Mouse (Mus musculus) limb, embryonic 11.5 days (tissue): Measurements from ENCODE around the gene Slc35f6. TPM values are rescaled to one million over a fixed set of nuclear protein-coding genes. Genes with fewer than 3 reads are reported as not detected.

ENCODE experiments used
- ATAC-seq: fragments of 200-750 bp; cut with Nextera tagmentation; 2 replicates; pipeline ENCODE4 v1.8.0; 2017; ENCODE audit warnings: low read depth; ENCODE audit not compliant: insufficient number of reproducible peaks, low FRiP score, low TSS enrichment
- DNase-seq: peaks from one replicate; pipeline ENCODE4 v3.0.0-alpha.2; 2015; ENCODE audit warnings: low spot score
- H3K27ac ChIP-seq: fragments of 300-500 bp; sonication (generic); replicated peaks from 2 replicates; pipeline ENCODE4 v1.5.1; 2014; ENCODE audit warnings: low read depth, mild to moderate bottlenecking, low read length
- H3K27me3 ChIP-seq: fragments of 300-500 bp; sonication (generic); 2 replicates; pipeline ENCODE4 v1.6.1; 2014; ENCODE audit warnings: mild to moderate bottlenecking, low read length, mixed read lengths; ENCODE audit not compliant: control insufficient read depth, insufficient read depth
- H3K36me3 ChIP-seq: fragments of 300-500 bp; sonication (generic); 2 replicates; pipeline ENCODE4 v1.6.1; 2014; ENCODE audit warnings: mild to moderate bottlenecking, low read length, moderate library complexity, mixed read lengths; ENCODE audit not compliant: control insufficient read depth, insufficient read depth
- H3K4me1 ChIP-seq: fragments of 300-500 bp; sonication (generic); 2 replicates; pipeline ENCODE4 v1.6.1; 2014; ENCODE audit warnings: low read length, mixed read lengths; ENCODE audit not compliant: control insufficient read depth, insufficient read depth
- H3K4me2 ChIP-seq: fragments of 300-500 bp; sonication (generic); 2 replicates; pipeline ENCODE4 v1.6.1; 2014; ENCODE audit warnings: low read depth, mild to moderate bottlenecking, moderate library complexity; ENCODE audit not compliant: severe bottlenecking
- H3K4me3 ChIP-seq: fragments of 300-500 bp; sonication (generic); 2 replicates; pipeline ENCODE4 v1.5.1; 2014; ENCODE audit warnings: low read depth, low read length
- H3K9ac ChIP-seq: fragments of 300-500 bp; sonication (generic); 2 replicates; pipeline ENCODE4 v1.6.1; 2014; ENCODE audit warnings: mild to moderate bottlenecking, low read length
- H3K9me3 ChIP-seq: fragments of 300-500 bp; sonication (generic); 2 replicates; pipeline ENCODE4 v1.6.1; 2016; ENCODE audit warnings: low read length; ENCODE audit not compliant: control insufficient read depth
- WGBS: fragments of 180-500 bp; shearing (Covaris S2); extraction: QIAGEN DNeasy Blood & Tissue Kit; methylation state at CpG from one replicate; pipeline ENCODE4 v1.1.7; 2014; 5-methylcytosine and 5-hydroxymethylcytosine counted together
- polyA plus RNA-seq: library from polyadenylated mRNA; unstranded; fragments of >200 nt; fragmentation: Nextera tagmentation; extraction: Ambion mirVana; gene quantifications from 2 replicates; pipeline ENCODE4 v1.2.1, GENCODE M21; 2014

Slc35f6 gene
- polyA plus RNA-seq, 1 experiment from 2014 or later, result 20.2 TPM

DNA sequence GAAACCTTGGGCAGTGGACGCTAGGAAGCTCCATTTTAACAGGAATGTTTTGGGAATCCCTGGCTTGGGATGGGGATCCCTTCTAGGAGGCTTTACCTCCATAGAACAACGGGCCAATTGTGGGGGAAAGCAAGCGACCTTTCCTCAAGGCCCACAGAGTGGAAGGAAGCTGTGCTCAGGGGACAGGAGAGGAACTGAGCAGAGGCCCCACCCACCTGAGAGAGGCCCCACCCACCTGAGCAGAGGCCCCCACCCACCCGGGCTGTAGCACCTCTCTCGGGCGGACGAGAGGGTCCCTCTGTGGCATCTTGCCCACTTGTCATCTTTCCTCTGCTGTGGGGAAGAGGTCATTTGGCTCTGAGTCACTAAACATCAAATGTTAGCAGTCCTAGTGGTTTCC, 10.7 kb upstream of the Slc35f6 start:
- Histone ChIP-seq H3K9me3 (no peaks in the 10 kb centered on the region), H3K27ac (no peak overlapping the region), H3K4me1 (no peaks in the 10 kb centered on the region), H3K36me3 (no peaks in the 10 kb centered on the region), H3K4me3 (no peak overlapping the region), H3K27me3 (no peaks in the 10 kb centered on the region), H3K9ac (no peak overlapping the region), H3K4me2 (no peak overlapping the region)
- DNase-seq (no peak), ATAC-seq (no peak)
- 55% methylated on average over 7 of the region's 7 CpGs for WGBS

DNA sequence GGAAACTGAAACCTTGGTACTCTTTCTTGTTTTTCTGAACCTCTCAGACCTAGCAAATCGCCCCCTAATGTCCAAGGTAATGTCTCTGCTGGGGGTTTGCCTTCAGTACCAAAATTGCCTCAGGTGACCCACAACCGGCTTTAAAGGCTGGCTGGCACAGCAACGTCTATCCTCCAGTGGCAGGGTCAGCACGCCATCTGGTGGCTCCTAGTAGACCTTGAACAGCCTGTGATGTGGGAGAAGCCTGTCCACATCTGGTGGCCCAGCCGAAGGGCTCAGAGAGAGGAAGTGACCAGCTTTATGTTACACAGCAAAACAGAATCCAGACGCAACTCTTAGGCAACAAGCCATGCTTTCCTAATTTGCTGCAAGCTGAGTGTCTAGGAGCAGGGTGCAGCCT, 9.7 kb upstream of the Slc35f6 start:
- 2% methylated on average over 6 of the region's 6 CpGs for WGBS
- Histone ChIP-seq H3K27ac (no peak overlapping the region), H3K36me3 (no peaks in the 10 kb centered on the region), H3K27me3 (no peaks in the 10 kb centered on the region), H3K4me1 (no peaks in the 10 kb centered on the region), H3K4me2 (no peak overlapping the region), H3K9me3 (no peaks in the 10 kb centered on the region), H3K9ac (no peak overlapping the region), H3K4me3 (no peak overlapping the region)
- DNase-seq, result peak; percentile 87
- no peak for ATAC-seq

DNA sequence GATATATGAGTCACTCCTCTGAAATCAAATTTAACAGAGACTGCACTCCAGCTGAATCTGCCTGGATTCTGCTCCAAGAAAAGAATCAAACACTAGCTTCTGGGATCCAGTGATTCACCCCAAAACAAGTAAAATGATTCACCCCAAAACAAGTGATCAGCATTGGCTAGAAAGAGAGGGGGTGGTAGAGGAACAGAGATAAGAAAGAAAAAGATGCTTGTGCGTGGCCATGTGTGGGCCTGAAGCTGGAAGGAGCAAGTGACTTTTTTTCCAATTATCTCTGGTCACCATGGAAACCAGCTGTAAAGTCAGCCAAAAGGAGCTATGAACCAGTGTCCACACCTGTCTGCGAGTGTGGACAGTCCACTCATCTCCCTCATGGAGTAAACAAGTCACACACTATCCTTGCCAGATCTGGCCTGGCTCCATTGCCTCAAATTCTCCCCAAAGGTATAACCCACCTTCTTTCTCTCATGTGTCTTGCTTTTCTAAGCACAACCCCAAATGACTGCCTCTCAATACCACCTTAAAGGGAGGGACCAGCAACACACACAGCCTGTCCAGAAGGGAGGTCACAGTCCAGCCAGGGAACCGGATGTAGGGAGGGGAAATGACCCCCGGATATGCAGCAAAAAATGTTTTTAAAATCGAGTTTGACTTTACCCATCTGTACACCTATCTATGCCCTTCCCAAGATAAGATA, 4.1 kb upstream of the Slc35f6 start:
- no peaks in the 10 kb centered on the region for H3K36me3 ChIP-seq
- H3K4me1 ChIP-seq, result peaks cover 8% of the 10 kb centered on the region
- no peak overlapping the region for H3K9ac ChIP-seq
- DNase-seq (no peak), ATAC-seq (no peak)
- no peak overlapping the region for H3K4me2 ChIP-seq
- no peaks in the 10 kb centered on the region for H3K9me3 ChIP-seq
- H3K27me3 ChIP-seq, result no peaks in the 10 kb centered on the region
- H3K27ac ChIP-seq, result no peak overlapping the region
- WGBS, result 66% methylated on average over 5 of the region's 5 CpGs
- H3K4me3 ChIP-seq, result no peak overlapping the region

DNA sequence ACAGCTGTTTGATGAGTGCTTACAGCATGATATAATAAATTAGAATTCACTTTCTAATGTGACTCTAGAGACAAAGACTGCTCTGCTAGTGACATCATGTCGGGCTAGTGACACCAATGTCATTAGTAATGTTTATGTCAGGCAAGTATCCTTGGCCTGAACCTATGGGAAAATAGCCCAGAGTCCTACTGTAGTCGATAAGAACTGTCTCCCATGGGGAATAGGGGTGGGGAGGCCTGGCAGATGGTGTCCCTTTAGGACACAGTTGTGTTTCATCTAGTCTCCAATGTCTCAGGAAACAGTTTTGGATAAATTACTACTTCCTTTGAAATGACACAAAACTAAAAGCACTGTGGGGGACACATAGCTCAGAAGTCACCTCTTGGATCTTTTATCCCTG, 1.7 kb upstream of the Slc35f6 start:
- peaks cover 13% of the 10 kb centered on the region for H3K4me1 ChIP-seq
- no peak overlapping the region for H3K4me3 ChIP-seq
- DNase-seq (no peak), ATAC-seq (no peak)
- no peak overlapping the region for H3K9ac ChIP-seq
- 71% methylated on average over 2 of the region's 2 CpGs for WGBS
- H3K27me3 ChIP-seq, result no peaks in the 10 kb centered on the region
- no peaks in the 10 kb centered on the region for H3K9me3 ChIP-seq
- H3K36me3 ChIP-seq, result no peaks in the 10 kb centered on the region
- H3K4me2 ChIP-seq, result no peak overlapping the region
- H3K27ac ChIP-seq, result no peak overlapping the region

DNA sequence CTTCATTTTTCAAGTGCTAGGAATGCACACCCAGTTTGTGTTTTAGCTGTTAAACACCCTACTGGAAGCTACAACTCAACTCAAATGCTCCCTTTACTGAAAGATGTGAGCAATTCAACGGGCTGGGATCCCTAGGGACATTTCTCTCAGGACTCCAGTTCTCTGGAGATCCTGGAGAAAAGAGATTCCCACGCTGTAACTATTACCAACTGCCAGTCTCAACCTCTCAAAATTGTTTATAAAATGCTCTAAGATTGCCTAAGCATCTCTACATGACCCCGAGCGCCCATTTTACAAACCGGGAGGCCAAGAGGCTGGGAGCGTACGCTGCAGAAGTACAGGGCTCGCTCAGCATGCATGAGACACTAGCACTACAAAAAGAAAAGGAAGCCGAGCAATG, 337 bp upstream of the Slc35f6 start:
- H3K36me3 ChIP-seq, result no peaks in the 10 kb centered on the region
- no peak overlapping the region; the same call in 1 of the 2 replicates for H3K27ac ChIP-seq
- 19% methylated on average over 9 of the region's 9 CpGs for WGBS
- H3K4me2 ChIP-seq, result peak overlapping the region; percentile 93
- DNase-seq (no peak), ATAC-seq (no peak)
- peak overlapping the region; percentile 72 for H3K9ac ChIP-seq
- no peaks in the 10 kb centered on the region for H3K27me3 ChIP-seq
- H3K4me1 ChIP-seq, result peaks cover 13% of the 10 kb centered on the region
- peak overlapping the region; percentile 87 for H3K4me3 ChIP-seq
- no peaks in the 10 kb centered on the region for H3K9me3 ChIP-seq

DNA sequence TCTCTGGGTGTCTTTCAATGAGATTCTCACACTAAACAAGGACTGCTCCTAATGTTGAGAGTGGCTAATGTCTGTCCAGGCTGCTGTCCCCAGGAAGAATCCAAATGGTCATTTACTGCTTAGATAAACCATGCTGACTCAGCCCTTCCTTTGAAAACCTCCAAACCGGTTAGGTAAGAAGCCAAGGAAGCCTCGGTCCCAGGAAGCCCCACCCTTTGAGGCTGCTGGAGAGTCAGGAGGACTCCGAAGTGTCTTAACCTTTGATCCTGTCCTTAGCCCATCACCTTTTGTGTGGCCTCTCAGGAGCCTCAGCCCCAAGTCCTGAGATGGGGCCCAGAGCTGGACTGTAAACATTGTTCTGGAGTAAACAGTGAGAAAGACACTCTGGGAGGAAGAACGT, 1.8 kb downstream of the Slc35f6 start:
- H3K4me2 ChIP-seq, result no peak overlapping the region
- H3K9me3 ChIP-seq, result no peaks in the 10 kb centered on the region
- H3K9ac ChIP-seq, result no peak overlapping the region
- no peaks in the 10 kb centered on the region for H3K27me3 ChIP-seq
- ATAC-seq (no peak), DNase-seq (no peak)
- WGBS, result 69% methylated on average over 4 of the region's 4 CpGs
- no peaks in the 10 kb centered on the region; the same call in 1 of the 2 replicates for H3K36me3 ChIP-seq
- H3K27ac ChIP-seq, result no peak overlapping the region
- no peak overlapping the region for H3K4me3 ChIP-seq
- peaks cover 13% of the 10 kb centered on the region for H3K4me1 ChIP-seq

DNA sequence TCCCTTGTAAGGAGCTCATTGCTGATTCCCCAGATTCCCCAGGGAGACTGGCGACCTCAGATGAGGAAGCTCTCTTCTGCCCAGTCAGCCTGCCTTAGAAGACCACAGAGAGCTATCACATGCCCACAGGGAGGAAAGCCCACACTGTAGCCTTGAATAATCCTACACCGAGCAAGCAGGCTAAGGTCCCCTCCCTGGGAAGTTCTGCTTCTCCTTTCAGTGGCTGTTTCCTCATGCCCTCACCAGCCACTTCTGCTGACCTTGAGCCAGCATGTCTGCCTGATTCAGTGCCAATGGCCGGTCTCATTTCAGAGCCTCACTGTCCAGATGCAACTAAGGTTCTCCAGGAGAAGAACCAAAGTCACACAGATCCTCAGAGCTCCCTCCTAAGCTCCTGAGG, 3.0 kb downstream of the Slc35f6 start:
- Histone ChIP-seq H3K27ac (no peak overlapping the region), H3K4me3 (no peak overlapping the region), H3K4me1 (peaks cover 13% of the 10 kb centered on the region), H3K9ac (no peak overlapping the region), H3K4me2 (no peak overlapping the region), H3K9me3 (no peaks in the 10 kb centered on the region), H3K27me3 (no peaks in the 10 kb centered on the region), H3K36me3 (no peaks in the 10 kb centered on the region; the same call in 1 of the 2 replicates)
- WGBS, result 73% methylated on average over 3 of the region's 3 CpGs
- ATAC-seq, result no peak
- no peak for DNase-seq

DNA sequence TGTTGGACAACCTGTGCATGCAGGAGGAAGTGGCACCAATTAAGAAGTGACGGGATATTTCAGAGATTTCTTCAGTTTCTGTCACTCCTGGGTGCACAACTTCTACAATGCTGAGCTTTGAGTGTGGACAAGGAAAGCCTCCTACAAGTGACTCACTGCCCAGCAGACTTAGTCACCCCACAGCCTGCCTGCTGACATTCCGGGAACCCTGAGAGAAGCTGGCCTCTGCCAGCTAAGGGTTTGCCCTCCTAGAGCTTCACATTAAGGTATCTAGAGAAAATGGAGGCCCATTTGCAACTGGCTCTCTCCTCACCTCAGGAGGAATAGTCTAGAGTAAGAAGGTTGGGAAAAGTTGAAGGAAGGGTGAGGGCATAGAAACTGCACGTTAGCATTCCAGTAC, 3.8 kb downstream of the Slc35f6 start:
- Histone ChIP-seq H3K27ac (no peak overlapping the region), H3K9ac (no peak overlapping the region), H3K9me3 (no peaks in the 10 kb centered on the region), H3K27me3 (no peaks in the 10 kb centered on the region), H3K4me3 (no peak overlapping the region), H3K4me2 (no peak overlapping the region), H3K36me3 (no peaks in the 10 kb centered on the region; the same call in 1 of the 2 replicates), H3K4me1 (peaks cover 13% of the 10 kb centered on the region)
- ATAC-seq, result no peak
- no peak for DNase-seq
- 86% methylated on average over 3 of the region's 3 CpGs for WGBS

DNA sequence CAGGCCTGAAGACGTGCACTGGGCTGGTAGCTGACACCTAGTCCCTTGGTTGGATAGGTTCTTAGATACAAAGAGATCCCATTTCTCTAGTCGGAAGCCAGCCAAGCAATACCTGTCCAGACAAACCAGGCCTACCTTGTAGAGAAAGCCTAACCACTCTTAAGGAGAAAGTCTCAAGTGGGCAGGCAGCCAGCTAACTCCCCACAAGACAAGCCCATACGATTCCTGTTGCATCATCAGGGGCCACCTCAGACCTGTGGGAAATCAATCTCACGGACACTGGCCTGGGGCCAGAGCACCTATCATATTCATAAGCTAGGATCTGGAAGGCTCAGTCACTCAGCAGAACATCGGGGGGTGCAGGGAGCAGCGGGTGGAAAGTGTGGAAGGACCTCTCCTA, 5.5 kb downstream of the Slc35f6 start:
- no peak overlapping the region for H3K4me2 ChIP-seq
- WGBS, result 93% methylated on average over 6 of the region's 6 CpGs
- peaks cover 9% of the 10 kb centered on the region for H3K4me1 ChIP-seq
- peaks cover 9% of the 10 kb centered on the region; the same call in 1 of the 2 replicates for H3K36me3 ChIP-seq
- no peaks in the 10 kb centered on the region for H3K9me3 ChIP-seq
- no peak for ATAC-seq
- no peaks in the 10 kb centered on the region for H3K27me3 ChIP-seq
- DNase-seq, result no peak
- no peak overlapping the region for H3K9ac ChIP-seq
- no peak overlapping the region for H3K4me3 ChIP-seq
- no peak overlapping the region for H3K27ac ChIP-seq
